Mouse (Mus musculus) lung, postnatal 25 days (tissue): ENCODE data around the gene Eif4g3.
"Not testable (repeated sequence)": the region's sequence is repeated elsewhere in the genome, so short reads cannot be mapped to it uniquely, and the experiment has no call there.

ENCODE experiments used
- DNase-seq: peaks from one replicate; pipeline ENCODE4 v3.0.0; 2022; ENCODE audit warnings: low spot score

Eif4g3 gene

GRCm38 (mm10) chr4:138023403-138024100 lies 30.7 kb downstream of the Eif4g3 start:
- DNase-seq = no peak

DNA sequence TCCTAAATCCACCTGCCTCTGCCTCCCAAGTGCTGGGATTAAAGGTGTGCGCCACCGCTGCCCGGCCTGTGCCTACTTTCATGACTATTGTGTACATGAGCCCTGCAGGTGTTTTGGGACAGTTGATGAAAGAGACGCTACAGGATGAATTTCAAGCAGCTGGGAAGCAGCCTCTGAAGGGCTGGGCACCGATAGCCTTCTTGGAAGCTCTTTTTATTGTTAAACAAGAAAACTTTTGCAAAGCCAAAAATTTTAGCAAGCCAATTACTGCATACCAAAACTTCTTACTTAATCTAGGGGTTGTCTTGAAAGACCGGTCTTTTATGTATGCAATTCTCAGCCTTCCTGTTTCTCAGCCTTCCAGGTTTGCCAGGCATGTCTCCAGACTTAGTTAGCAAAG lies 36.3 kb downstream of the Eif4g3 start:
- DNase-seq = no peak

DNA sequence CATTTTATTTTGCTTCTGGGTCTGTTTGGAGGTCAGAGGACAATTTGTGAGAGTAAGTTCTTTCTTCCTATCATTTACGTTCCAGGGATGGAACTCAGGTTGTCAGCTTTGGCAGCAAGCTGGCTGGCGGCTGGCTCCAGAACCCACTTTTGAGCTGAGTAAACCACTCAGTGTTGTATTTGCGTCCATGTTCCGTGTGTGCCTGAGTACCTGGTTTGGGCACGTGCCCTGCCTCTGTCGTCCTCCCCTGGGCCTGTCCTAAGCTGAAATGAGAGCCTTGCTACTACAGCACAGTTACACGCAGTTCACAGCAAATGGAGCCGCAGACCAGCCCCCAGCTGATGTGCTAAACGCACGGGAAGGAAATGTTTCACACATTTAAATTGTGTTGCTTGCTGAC lies 39.0 kb downstream of the Eif4g3 start:
- peak; percentile 49 for DNase-seq

GRCm38 (mm10) chr4:138033871-138034270 lies 41.0 kb downstream of the Eif4g3 start:
- DNase-seq = no peak

DNA sequence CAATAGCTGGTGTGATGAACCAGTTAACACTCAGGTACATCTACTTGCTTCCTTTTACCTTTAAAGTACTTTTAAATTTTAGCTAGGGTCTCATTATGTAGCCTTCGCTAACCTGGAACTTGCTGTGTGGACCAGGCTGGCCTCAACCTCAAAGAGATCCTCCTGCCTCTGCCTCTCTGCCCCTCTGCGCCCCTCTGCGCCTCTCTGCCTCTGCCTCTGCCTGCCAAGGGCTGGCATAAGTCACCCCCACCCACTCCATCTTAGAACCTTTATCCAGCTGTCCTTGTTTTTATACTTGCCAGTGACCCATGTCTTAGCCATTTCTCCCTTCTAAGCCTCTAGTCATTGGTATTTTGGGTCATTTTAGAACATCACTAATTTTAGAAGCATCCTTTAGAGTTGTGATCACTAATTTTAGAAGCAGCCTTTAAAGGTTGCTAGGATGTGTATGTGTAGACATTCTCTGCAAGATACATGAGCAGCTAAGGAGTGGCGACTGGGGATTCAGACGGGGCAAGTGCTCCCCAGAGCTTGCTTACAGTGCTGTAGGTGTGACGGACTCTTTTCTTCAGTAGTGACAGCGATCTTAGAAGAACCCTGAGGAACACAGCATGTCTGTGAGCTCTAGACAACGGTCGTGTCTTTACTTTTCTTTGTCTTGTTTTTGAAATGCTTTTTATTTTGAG lies 42.8 kb downstream of the Eif4g3 start:
- no peak for DNase-seq

- DNase-seq = no peak
Observed at GRCm38 (mm10) chr4:138037110-138037509, 44.3 kb downstream of the Eif4g3 start.

- DNase-seq = no peak
Observed at GRCm38 (mm10) chr4:138037896-138038295, 45.1 kb downstream of the Eif4g3 start.

- no peak for DNase-seq
Observed at GRCm38 (mm10) chr4:138038365-138039274, 45.8 kb downstream of the Eif4g3 start.

GRCm38 (mm10) chr4:138039275-138039651 lies 46.4 kb downstream of the Eif4g3 start:
- DNase-seq = no peak

DNA sequence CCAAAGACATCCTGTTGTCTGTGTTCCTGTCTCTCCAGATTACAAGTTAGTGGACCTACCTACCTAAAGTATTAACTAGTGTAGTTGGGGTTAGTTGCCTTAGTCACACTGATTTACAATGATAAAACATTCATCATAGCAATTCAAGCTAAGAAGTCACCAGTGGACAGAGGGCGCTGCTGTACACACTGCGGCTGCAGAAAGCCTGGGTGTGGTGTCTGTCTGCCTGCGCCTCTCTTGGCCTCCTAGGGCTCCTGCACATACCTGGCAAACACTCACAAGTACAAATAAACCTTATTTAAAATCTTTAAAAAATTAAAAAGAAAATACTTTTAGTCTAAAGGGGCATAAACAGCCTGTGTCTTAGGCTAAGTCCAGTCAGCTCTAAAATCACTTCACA lies 47.8 kb downstream of the Eif4g3 start:
- no peak for DNase-seq

DNA sequence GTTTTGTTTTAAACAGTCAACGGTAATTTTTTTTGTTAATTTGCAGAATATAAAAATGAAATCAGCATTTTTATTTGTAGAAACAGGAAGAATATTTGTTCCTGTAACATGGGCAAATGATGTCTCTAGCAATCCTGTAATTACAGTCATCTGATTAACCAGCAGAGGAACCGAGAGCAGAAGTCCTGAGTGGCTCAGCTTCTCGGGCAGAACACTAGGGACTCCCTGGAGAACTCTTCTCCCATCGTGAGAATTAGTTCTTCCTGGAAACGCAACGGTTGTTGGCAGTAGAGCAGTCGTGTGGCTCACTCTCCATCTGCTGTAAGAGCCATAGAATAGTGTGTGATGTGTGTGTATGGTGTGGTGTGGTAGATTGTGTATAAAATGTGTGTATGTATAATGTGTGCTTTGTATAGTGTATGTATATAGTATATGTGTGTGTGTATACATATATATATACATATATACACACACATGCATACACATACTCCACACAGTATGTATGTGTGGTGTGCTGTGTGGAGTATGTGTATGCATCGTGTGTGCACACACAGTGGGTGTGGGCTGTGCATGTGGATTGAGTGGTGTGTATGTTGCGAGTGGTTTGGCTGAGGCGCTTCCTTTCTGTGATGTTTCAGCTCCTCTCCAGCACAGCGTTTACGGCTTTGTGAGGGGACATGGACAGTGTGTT lies 48.9 kb downstream of the Eif4g3 start:
- no peak for DNase-seq

GRCm38 (mm10) chr4:138042257-138042589 lies 49.4 kb downstream of the Eif4g3 start:
- no peak for DNase-seq

- DNase-seq = no peak
Observed at GRCm38 (mm10) chr4:138042625-138043024, 49.8 kb downstream of the Eif4g3 start.

- DNase-seq = no peak
Observed at GRCm38 (mm10) chr4:138044841-138045500, 52.1 kb downstream of the Eif4g3 start.

DNA sequence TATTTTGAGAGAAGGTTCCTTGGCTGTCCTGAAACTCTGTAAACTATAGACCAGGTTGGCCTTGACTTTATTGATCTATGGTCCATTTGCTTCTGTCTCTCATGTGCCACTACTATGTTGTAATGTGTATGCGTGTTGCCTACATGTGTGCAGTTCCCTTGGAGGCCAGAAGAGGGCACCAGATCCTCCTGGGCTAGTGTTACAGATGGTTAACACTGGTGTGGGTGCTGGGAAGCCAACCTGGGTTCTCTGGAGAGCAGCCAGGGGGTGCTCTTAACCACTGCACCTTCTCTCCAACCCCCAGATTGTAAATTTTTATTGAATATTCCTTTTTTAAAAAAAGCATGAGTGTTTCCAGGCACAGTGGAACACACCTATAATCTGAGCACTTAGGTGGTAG lies 53.0 kb downstream of the Eif4g3 start:
- DNase-seq = no peak

GRCm38 (mm10) chr4:138046371-138046770 lies 53.5 kb downstream of the Eif4g3 start:
- no peak for DNase-seq

GRCm38 (mm10) chr4:138049547-138049946 lies 56.7 kb downstream of the Eif4g3 start:
- no peak for DNase-seq

DNA sequence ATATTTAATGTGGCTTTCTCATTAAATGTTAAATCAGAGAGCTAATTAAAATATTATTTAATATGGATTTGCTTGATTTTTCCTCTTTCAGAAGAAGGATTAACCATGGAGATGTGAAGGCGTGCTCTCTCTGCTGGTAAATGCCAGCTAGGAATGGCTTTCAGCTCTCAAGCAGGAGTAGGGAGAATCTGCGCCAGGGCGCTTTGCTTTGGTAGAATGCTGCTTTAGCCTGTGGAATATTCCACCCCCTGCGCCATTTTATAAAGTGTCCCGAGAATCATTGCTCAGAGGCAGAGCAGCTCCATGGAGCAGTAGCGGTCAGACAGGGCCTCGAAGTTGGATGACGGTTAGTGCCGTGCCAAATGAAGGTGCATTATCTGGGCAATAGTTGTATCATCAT lies 58.7 kb downstream of the Eif4g3 start:
- DNase-seq = no peak

DNA sequence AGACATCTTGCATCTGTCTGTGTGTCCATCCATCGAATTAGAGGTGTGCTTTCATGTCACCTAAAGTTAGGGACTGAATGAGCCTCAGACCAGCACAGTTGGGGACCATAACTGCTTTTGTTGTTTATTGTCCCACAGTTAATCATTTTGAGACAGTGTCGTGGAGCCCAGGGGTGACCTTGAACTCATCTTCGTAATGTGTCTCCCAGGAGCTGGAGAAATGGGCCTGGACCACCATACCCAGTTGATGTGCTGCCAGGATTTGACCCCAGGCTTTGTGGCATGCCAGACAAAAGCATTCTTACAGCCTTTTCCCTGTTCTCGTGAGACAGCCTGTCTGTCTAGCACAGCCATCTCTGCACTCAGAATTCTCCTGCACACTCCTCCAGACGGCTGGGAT lies 63.8 kb downstream of the Eif4g3 start:
- DNase-seq = no peak

DNA sequence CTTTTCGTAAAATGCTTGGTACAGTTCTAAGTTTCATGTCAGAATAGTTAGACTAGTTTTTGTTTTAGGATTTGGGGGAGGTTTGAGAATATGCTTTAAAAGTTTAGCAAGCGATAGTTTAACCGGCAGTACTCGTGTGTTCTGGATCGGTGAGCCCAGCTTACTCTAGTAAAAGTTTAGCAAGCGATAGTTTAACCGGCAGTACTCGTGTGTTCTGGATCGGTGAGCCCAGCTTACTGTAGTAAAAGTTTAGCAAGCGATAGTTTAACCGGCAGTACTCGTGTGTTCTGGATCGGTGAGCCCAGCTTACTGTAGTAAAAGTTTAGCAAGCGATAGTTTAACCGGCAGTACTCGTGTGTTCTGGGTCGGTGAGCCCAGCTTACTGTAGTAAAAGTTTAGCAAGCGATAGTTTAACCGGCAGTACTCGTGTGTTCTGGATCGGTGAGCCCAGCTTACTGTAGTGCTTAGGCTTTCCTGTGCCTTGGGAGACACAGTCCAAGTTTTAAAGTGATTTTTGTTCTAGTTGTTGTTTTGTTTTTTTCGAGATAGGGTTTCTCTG lies 64.5 kb downstream of the Eif4g3 start:
- not testable (repeated sequence) for DNase-seq

- DNase-seq = no peak
Observed at GRCm38 (mm10) chr4:138061161-138061560, 68.3 kb downstream of the Eif4g3 start.
